Mouse (Mus musculus) testis, adult 2 months (tissue): ENCODE results near the gene Slc52a3.

Experiments
- CTCF ChIP-seq: fragments of 200-500 bp; IDR thresholded peaks from 2 replicates; pipeline ENCODE4 v1.5.1; 2012; ENCODE audit warnings: low read depth, mild to moderate bottlenecking, inconsistent platforms, low read length, moderate library complexity; ENCODE audit not compliant: control insufficient read depth, insufficient read depth, insufficient replicate concordance
- POLR2A ChIP-seq: fragments of 200-500 bp; IDR thresholded peaks from 2 replicates; pipeline ENCODE4 v1.6.1; 2012; ENCODE audit warnings: low read depth, mild to moderate bottlenecking, inconsistent platforms, low read length, moderate library complexity; ENCODE audit not compliant: control insufficient read depth

DNA sequence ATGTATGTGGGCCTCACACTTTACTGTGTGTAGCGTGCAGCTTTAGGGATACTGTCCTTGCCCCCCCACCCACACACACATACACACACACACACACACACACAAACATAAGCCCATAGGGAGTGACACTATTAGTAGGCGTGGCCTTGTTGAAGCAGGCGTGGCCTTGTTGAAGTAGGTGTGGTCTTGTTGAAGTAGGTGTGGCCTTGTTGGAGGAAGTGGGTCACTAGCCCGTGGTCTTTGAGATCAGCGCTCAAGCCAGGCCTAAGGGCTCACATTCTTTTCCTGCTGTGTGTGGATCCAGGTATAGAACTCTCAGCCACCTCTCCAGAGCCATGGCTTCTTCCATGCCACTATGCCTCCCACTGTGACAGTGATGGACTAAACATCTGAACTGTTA lies 34.7 kb downstream of the Slc52a3 start:
- no peak for TF ChIP-seq CTCF
- no peak for TF ChIP-seq POLR2A
